Mouse (Mus musculus) C2C12 (cell line): ENCODE results near the gene Ppm1h. TPM values are rescaled to one million over a fixed set of nuclear protein-coding genes. Genes with fewer than 3 reads are reported as not detected.

Source experiments
- H3K27me3 ChIP-seq: one replicate; pipeline ENCODE4 v1.6.1; 2011; ENCODE audit not compliant: control insufficient read depth, insufficient read depth, insufficient read length
- H3K36me3 ChIP-seq: one replicate; pipeline ENCODE4 v1.6.1; 2011; ENCODE audit not compliant: control insufficient read depth, insufficient read depth
- H3K4me3 ChIP-seq: one replicate; pipeline ENCODE4 v1.5.1; 2011; ENCODE audit warnings: mild to moderate bottlenecking, control low read depth; ENCODE audit not compliant: poor library complexity, insufficient read depth, severe bottlenecking
- H3K79me2 ChIP-seq: one replicate; pipeline ENCODE4 v1.6.1; 2011; ENCODE audit not compliant: control insufficient read depth, insufficient read depth
- H3K79me3 ChIP-seq: one replicate; pipeline ENCODE4 v1.6.1; 2011; ENCODE audit warnings: low read depth, control low read depth
- H3ac ChIP-seq: one replicate; pipeline ENCODE3; 2011; ENCODE audit warnings: low read depth; ENCODE audit not compliant: control insufficient read depth, insufficient read length
- CEBPB ChIP-seq: IDR thresholded peaks from one replicate; pipeline ENCODE4 v1.6.1; 2011; ENCODE audit warnings: low read depth, mild to moderate bottlenecking, control low read depth, moderate library complexity
- CTCF ChIP-seq: IDR thresholded peaks from one replicate; pipeline ENCODE4 v1.5.1; 2011; ENCODE audit not compliant: control insufficient read depth, insufficient read depth, insufficient read length
- FOSL1 ChIP-seq: IDR thresholded peaks from one replicate; pipeline ENCODE4 v1.8.0; 2011; ENCODE audit warnings: mild to moderate bottlenecking, low read length; ENCODE audit not compliant: poor library complexity, insufficient read depth, severe bottlenecking
- MAX ChIP-seq: IDR thresholded peaks from one replicate; pipeline ENCODE4 v1.6.1; 2011; ENCODE audit warnings: mild to moderate bottlenecking, control low read depth
- MYOD1 ChIP-seq: IDR thresholded peaks from one replicate; pipeline ENCODE4 v1.6.1; 2011; ENCODE audit warnings: low read depth; ENCODE audit not compliant: control insufficient read depth, insufficient read length
- MYOG ChIP-seq: IDR thresholded peaks from one replicate; pipeline ENCODE4 v1.6.1; 2011; ENCODE audit not compliant: control insufficient read depth, insufficient read length; ENCODE audit errors: extremely low read depth
- USF1 ChIP-seq: IDR thresholded peaks from one replicate; pipeline ENCODE4 v1.6.1; 2011; ENCODE audit warnings: low read depth, mild to moderate bottlenecking, control low read depth, moderate library complexity
- polyA plus RNA-seq: library from polyadenylated mRNA; unstranded; fragments of >200 nt; fragmentation: generic; extraction: Trizol; gene quantifications from one replicate; pipeline ENCODE4 v1.2.1, GENCODE M21; 2012; ENCODE audit warnings: missing spikeins

Ppm1h gene
- polyA plus RNA-seq, 1 experiment = 0.06 TPM

DNA sequence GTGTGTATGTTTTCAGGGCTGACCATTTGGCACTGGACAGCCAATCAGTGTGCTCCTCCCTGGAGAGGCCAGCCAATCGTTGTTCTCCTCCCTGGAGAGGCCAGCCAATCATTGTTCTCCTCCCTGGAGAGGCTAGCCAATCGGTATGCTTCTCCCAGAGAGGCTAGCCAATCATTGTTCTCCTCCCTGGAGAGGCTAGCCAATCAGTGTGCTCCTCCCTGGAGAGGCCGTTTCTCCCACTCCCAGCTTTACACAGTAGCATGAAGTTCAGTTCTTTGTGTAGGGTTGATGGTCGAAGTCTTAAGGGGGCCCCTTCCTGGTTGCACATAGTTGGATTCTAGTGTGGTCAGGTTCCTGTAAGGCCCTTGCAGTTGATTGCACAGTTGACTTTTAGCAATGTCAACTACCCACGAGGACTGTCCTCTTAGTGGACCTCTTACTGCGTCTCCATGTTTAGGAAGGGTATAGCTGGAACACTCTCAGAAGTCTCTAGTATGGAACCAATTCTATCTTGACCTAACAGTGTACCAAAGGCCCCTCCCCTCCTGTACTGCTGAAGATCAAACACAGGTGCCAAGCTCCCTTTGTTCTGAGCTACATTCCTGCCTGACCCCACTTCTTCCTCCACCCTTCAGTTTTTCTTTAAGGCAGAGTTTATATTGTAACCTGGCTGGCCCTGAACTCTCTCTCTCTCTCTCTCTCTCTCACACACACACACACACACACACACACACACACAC is 84.4 kb downstream of the Ppm1h start:
- Histone ChIP-seq H3ac (no peak overlapping the region), H3K27me3 (peaks cover 18% of the 10 kb centered on the region), H3K79me2 (no peaks in the 10 kb centered on the region), H3K4me3 (no peak overlapping the region), H3K79me3 (no peaks in the 10 kb centered on the region), H3K36me3 (no peaks in the 10 kb centered on the region)
- TF ChIP-seq MYOD1 (no peak), CTCF (no peak), CEBPB (no peak), FOSL1 (no peak), MAX (no peak), MYOG (no peak), USF1 (no peak)

DNA sequence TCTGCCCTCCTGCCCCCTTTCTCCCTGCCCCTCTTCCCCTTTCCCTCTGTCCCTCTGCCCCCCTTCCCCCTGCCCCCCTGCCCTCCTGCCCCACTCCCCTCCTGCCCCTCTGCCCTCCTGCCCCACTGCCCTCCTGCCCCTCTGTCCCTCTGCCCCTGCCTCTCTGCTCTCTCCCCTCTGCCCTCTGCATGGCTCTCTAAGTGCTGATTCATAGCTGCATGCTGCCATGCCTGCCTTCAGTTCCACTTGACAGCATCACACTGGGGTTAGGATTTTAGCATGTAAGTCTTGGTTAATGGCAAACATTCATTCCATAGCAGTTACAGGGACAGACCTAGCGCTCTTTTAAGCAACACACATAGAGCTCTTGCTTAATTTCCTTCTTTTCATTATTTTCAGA is 85.0 kb downstream of the Ppm1h start:
- Histone ChIP-seq H3K79me2 (no peaks in the 10 kb centered on the region), H3K4me3 (no peak overlapping the region), H3K79me3 (no peaks in the 10 kb centered on the region), H3ac (no peak overlapping the region), H3K36me3 (no peaks in the 10 kb centered on the region), H3K27me3 (peaks cover 19% of the 10 kb centered on the region)
- TF ChIP-seq MAX (no peak), MYOG (no peak), USF1 (no peak), FOSL1 (no peak), MYOD1 (no peak), CEBPB (no peak), CTCF (no peak)

DNA sequence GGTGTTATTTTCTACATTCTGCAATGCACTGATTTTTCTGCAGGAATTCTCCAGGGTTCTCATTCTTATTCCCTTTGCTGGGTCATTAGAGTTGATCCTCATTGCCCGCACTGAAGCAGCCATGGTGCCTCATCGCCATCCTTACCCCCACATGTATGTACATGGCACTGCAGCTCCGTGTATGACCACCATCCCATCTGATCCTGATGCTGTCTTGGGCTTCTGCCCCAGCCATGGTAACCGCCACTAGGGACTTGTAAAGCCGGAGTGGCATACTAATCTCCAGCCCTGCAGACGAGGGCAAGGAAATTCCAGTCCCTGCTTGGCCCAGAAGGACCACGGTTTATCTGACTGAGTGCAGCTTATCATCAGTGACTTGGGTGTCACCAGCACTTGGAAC is 86.1 kb downstream of the Ppm1h start:
- no peaks in the 10 kb centered on the region for H3K36me3 ChIP-seq
- H3ac ChIP-seq = no peak overlapping the region
- no peak overlapping the region for H3K4me3 ChIP-seq
- H3K27me3 ChIP-seq = peaks cover 19% of the 10 kb centered on the region
- H3K79me2 ChIP-seq = no peaks in the 10 kb centered on the region
- no peak for TF ChIP-seq CEBPB
- TF ChIP-seq CTCF = no peak
- no peak for TF ChIP-seq MYOD1
- TF ChIP-seq MAX = no peak
- no peak for TF ChIP-seq MYOG
- no peak for TF ChIP-seq FOSL1
- no peak for TF ChIP-seq USF1
- no peaks in the 10 kb centered on the region for H3K79me3 ChIP-seq

DNA sequence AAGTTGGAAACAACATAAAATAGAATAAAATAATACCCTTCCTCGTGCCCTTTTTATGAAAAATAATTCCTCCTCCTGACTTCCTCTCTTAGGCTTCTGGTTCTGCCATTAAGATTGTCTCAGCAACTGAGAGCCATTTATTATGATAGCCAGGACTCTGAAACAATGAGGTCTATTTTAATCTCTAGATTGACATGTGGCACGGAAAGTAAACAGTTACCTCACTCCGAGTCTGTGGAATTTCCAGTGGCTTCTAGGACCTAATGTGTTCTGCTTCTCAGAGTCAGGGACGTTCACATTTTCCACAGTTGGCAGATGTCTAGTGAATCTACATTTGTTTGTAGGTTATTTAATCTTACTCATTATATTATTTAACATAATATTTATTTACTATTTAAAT is 87.0 kb downstream of the Ppm1h start:
- H3K27me3 ChIP-seq = peaks cover 19% of the 10 kb centered on the region
- TF ChIP-seq MYOD1 (no peak), MYOG (no peak), CTCF (no peak), MAX (no peak), USF1 (no peak), FOSL1 (no peak), CEBPB (no peak)

DNA sequence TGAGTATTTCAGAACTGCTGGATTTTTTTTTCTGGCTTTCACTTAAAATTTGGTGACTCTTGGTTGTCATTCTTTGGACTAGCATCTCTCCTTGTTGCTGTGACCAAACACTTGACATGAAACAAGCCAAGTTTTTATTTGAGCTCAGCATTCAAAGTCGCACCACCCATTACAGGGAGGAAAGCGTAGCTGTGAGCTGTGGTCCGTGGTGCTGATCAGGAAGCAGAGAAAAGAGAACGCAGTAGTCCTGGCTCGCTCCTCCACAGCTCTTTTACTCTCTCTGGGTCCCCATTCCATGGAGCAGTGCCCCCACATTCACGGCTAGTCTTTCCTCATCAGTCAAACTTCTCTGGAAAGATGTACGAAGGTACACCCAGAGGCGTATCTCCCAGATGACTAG is 87.4 kb downstream of the Ppm1h start:
- Histone ChIP-seq H3K79me3 (no peaks in the 10 kb centered on the region), H3K27me3 (peaks cover 19% of the 10 kb centered on the region), H3K79me2 (no peaks in the 10 kb centered on the region), H3K4me3 (no peak overlapping the region), H3K36me3 (no peaks in the 10 kb centered on the region), H3ac (no peak overlapping the region)
- TF ChIP-seq CEBPB (no peak), USF1 (no peak), CTCF (no peak), FOSL1 (no peak), MAX (no peak), MYOG (no peak), MYOD1 (no peak)

More for the DNA sequence above, 87.0 kb downstream of the Ppm1h start:
- H3K4me3 ChIP-seq = no peak overlapping the region
- H3ac ChIP-seq = no peak overlapping the region
- H3K36me3 ChIP-seq = no peaks in the 10 kb centered on the region
- H3K79me2 ChIP-seq = no peaks in the 10 kb centered on the region
- H3K79me3 ChIP-seq = no peaks in the 10 kb centered on the region
